Mouse (Mus musculus): Measurements from ENCODE around the gene Hist1h2bf. TPM values are rescaled to one million over a fixed set of nuclear protein-coding genes. Genes with fewer than 3 reads are reported as not detected.

The Hist1h2bf gene
- total and polyA plus RNA-seq, 3 experiments = 2.2 to 1,093 TPM; not detected in 1

GRCm38 (mm10) chr13:23523976-23524375 lies 50.0 kb downstream of the Hist1h2bf start:
- peak overlapping the region in 1 of 2 experiments; percentile 33; a peak in 3 of 4 replicates for H3K4me3 ChIP-seq (ENCODE audit: control insufficient read depth in 1 of 2, insufficient read depth in 1 of 2, low read depth in 2 of 2, low read length in 2 of 2)
- H3K79me2 ChIP-seq (ENCODE audit: control insufficient read depth, insufficient read depth, low read length, poor library complexity) = no peaks in the 10 kb centered on the region
- H3K27me3 ChIP-seq (ENCODE audit: control insufficient read depth in 1 of 2, insufficient read depth in 2 of 2, low read length in 2 of 2) = no peaks in the 10 kb centered on the region
- peaks cover 6 to 13% of the 10 kb centered on the region in 2 experiments for H3K4me1 ChIP-seq (ENCODE audit: control insufficient read depth in 1 of 2, insufficient read depth in 2 of 2, low read length in 2 of 2)
- no peak overlapping the region for H3K27ac ChIP-seq (ENCODE audit: control insufficient read depth, low read depth, low read length)
- H3K9ac ChIP-seq (ENCODE audit: control insufficient read depth, low read depth, low read length, poor library complexity, severe bottlenecking) = no peak overlapping the region
- H3K36me3 ChIP-seq (ENCODE audit: control insufficient read depth in 1 of 2, insufficient read depth in 2 of 2, low read length in 2 of 2) = peaks cover 0 to 28% of the 10 kb centered on the region in 2 experiments; a peak in 2 of 4 replicates
- DNase-seq (ENCODE audit: low read depth, low spot score) = peak; percentile 57
- no peaks in the 10 kb centered on the region for H3K9me3 ChIP-seq (replicated peaks; ENCODE audit: insufficient read depth, low read length)
- TF ChIP-seq ELF1 (IDR thresholded peaks at IDR 0.05; ENCODE audit: low read depth, low read length) = no peak
- TF ChIP-seq ZNF384 (IDR thresholded peaks at IDR 0.05; ENCODE audit: low read depth, low read length) = no peak
- no peak for TF ChIP-seq CTCF (IDR thresholded peaks at IDR 0.05 in 2 of 3, conservative IDR thresholded peaks at IDR 0.05 in 1 of 3; ENCODE audit: control insufficient read depth in 1 of 3, insufficient read depth in 1 of 3, low read depth in 2 of 3, low read length in 3 of 3, poor library complexity in 1 of 3, severe bottlenecking in 1 of 3)
- TF ChIP-seq E2F4 (IDR thresholded peaks at IDR 0.05; ENCODE audit: borderline replicate concordance, low read depth, low read length) = no peak
- no peak for TF ChIP-seq TCF12 (IDR thresholded peaks at IDR 0.05; ENCODE audit: low read depth, low read length)
- TF ChIP-seq GABPA (IDR thresholded peaks at IDR 0.05; ENCODE audit: low read depth, low read length) = no peak
- TF ChIP-seq SMC3 (IDR thresholded peaks at IDR 0.05; ENCODE audit: low read depth, low read length) = no peak
- no peak for TF ChIP-seq MEF2A (IDR thresholded peaks at IDR 0.05; ENCODE audit: extremely low read depth, insufficient replicate concordance, low read depth, low read length, poor library complexity, severe bottlenecking)
- TF ChIP-seq POLR2A (IDR thresholded peaks at IDR 0.05; ENCODE audit: control insufficient read depth in 1 of 2, insufficient read depth in 1 of 2, low read depth in 1 of 2, low read length in 2 of 2, poor library complexity in 1 of 2) = no peak
- no peak for TF ChIP-seq ZKSCAN1 (IDR thresholded peaks at IDR 0.05; ENCODE audit: low read depth, low read length)
- TF ChIP-seq BHLHE40 (IDR thresholded peaks at IDR 0.05; ENCODE audit: borderline replicate concordance, low read depth, low read length) = no peak
- TF ChIP-seq HCFC1 (IDR thresholded peaks at IDR 0.05; ENCODE audit: low read depth, low read length) = no peak
- TF ChIP-seq RCOR1 (IDR thresholded peaks at IDR 0.05; ENCODE audit: low read depth, low read length) = no peak
- no peak for TF ChIP-seq MAX (IDR thresholded peaks at IDR 0.05; ENCODE audit: low read length)

Other genes with a start within 250 kb of the Hist1h2bf start
Only the 30 nearest of the 35 such genes appear.
- gene Abt1, start 150.3 kb downstream of the Hist1h2bf start, total RNA-seq (2012; rRNA removed) = 12.5 and 16.2 TPM in 2 replicates
- 10 to 100 TPM in 1 of 2 experiments, not detected in 1; 14.2 TPM for gene Abt1, start 150.3 kb downstream of the Hist1h2bf start, polyA plus RNA-seq (2012; ENCODE audit: insufficient read depth in 1 of 2, insufficient read length in 2 of 2, low read depth in 1 of 2, low replicate concordance in 2 of 2, missing spikeins in 1 of 2)
- 0.07 TPM in 1 of 2 replicates, not detected in the other for gene Btn1a1, start 108.3 kb downstream of the Hist1h2bf start, total RNA-seq (2012; rRNA removed)
- under 1 TPM in 1 of 2 experiments, not detected in 1; 0.25 TPM for gene Btn1a1, start 108.3 kb downstream of the Hist1h2bf start, polyA plus RNA-seq (2012; ENCODE audit: insufficient read depth in 1 of 2, insufficient read length in 2 of 2, low read depth in 1 of 2, low replicate concordance in 2 of 2, missing spikeins in 1 of 2)
- gene Btn2a2, start 85.3 kb downstream of the Hist1h2bf start, total RNA-seq (2012; rRNA removed) = not detected in 2 replicates
- gene Btn2a2, start 85.3 kb downstream of the Hist1h2bf start, polyA plus RNA-seq (2012; ENCODE audit: insufficient read depth in 1 of 2, insufficient read length in 2 of 2, low read depth in 1 of 2, low replicate concordance in 2 of 2, missing spikeins in 1 of 2) = not detected
- 5,750 and 5,753 TPM in 2 replicates for gene Hist1h4h, start 43.1 kb downstream of the Hist1h2bf start, total RNA-seq (2012; rRNA removed)
- gene Hist1h4h, start 43.1 kb downstream of the Hist1h2bf start, polyA plus RNA-seq (2012; ENCODE audit: insufficient read depth in 1 of 2, insufficient read length in 2 of 2, low read depth in 1 of 2, low replicate concordance in 2 of 2, missing spikeins in 1 of 2) = 1 to 10 TPM in 1 of 2 experiments, not detected in 1; 9.9 TPM
- gene Hist1h2af, start 40.3 kb downstream of the Hist1h2bf start, total RNA-seq (2012; rRNA removed) = 939 and 1,000 TPM in 2 replicates
- 10 to 100 TPM in 1 of 2 experiments, not detected in 1; 64.3 TPM for gene Hist1h2af, start 40.3 kb downstream of the Hist1h2bf start, polyA plus RNA-seq (2012; ENCODE audit: insufficient read depth in 1 of 2, insufficient read length in 2 of 2, low read depth in 1 of 2, low replicate concordance in 2 of 2, missing spikeins in 1 of 2)
- gene Hist1h3g, start 38.8 kb downstream of the Hist1h2bf start, total RNA-seq (2012; rRNA removed) = 441 and 728 TPM in 2 replicates
- 1 to 10 TPM in 1 of 2 experiments, not detected in 1; 5.2 TPM for gene Hist1h3g, start 38.8 kb downstream of the Hist1h2bf start, polyA plus RNA-seq (2012; ENCODE audit: insufficient read depth in 1 of 2, insufficient read length in 2 of 2, low read depth in 1 of 2, low replicate concordance in 2 of 2, missing spikeins in 1 of 2)
- 275 and 350 TPM in 2 replicates for gene Hist1h2bh, start 30.8 kb downstream of the Hist1h2bf start, total RNA-seq (2012; rRNA removed)
- gene Hist1h2bh, start 30.8 kb downstream of the Hist1h2bf start, polyA plus RNA-seq (2012; ENCODE audit: insufficient read depth in 1 of 2, insufficient read length in 2 of 2, low read depth in 1 of 2, low replicate concordance in 2 of 2, missing spikeins in 1 of 2) = under 1 TPM in 1 of 2 experiments, not detected in 1; 0.70 TPM
- gene Hist1h3f, start 30.1 kb downstream of the Hist1h2bf start, total RNA-seq (2012; rRNA removed) = 541 and 709 TPM in 2 replicates
- gene Hist1h3f, start 30.1 kb downstream of the Hist1h2bf start, polyA plus RNA-seq (2012; ENCODE audit: insufficient read depth in 1 of 2, insufficient read length in 2 of 2, low read depth in 1 of 2, low replicate concordance in 2 of 2, missing spikeins in 1 of 2) = 1 to 10 TPM in 1 of 2 experiments, not detected in 1; 1.2 TPM
- gene Hist1h4f, start 22.5 kb downstream of the Hist1h2bf start, total RNA-seq (2012; rRNA removed) = 3,786 and 4,217 TPM in 2 replicates
- gene Hist1h4f, start 22.5 kb downstream of the Hist1h2bf start, polyA plus RNA-seq (2012; ENCODE audit: insufficient read depth in 1 of 2, insufficient read length in 2 of 2, low read depth in 1 of 2, low replicate concordance in 2 of 2, missing spikeins in 1 of 2) = 10 to 100 TPM in 1 of 2 experiments, not detected in 1; 14.4 TPM
- 115 and 134 TPM in 2 replicates for gene Hist1h1d, start 20.9 kb downstream of the Hist1h2bf start, total RNA-seq (2012; rRNA removed)
- gene Hist1h1d, start 20.9 kb downstream of the Hist1h2bf start, polyA plus RNA-seq (2012; ENCODE audit: insufficient read depth in 1 of 2, insufficient read length in 2 of 2, low read depth in 1 of 2, low replicate concordance in 2 of 2, missing spikeins in 1 of 2) = under 1 TPM in 1 of 2 experiments, not detected in 1; 0.24 TPM
- gene Hist1h3e, start 11.8 kb downstream of the Hist1h2bf start, total RNA-seq (2012; rRNA removed) = 1,049 and 1,400 TPM in 2 replicates
- 1 to 10 TPM in 1 of 2 experiments, not detected in 1; 4.5 TPM for gene Hist1h3e, start 11.8 kb downstream of the Hist1h2bf start, polyA plus RNA-seq (2012; ENCODE audit: insufficient read depth in 1 of 2, insufficient read length in 2 of 2, low read depth in 1 of 2, low replicate concordance in 2 of 2, missing spikeins in 1 of 2)
- 560 and 662 TPM in 2 replicates for gene Hist1h2ae, start 3.0 kb downstream of the Hist1h2bf start, total RNA-seq (2012; rRNA removed)
- gene Hist1h2ae, start 3.0 kb downstream of the Hist1h2bf start, polyA plus RNA-seq (2012; ENCODE audit: insufficient read depth in 1 of 2, insufficient read length in 2 of 2, low read depth in 1 of 2, low replicate concordance in 2 of 2, missing spikeins in 1 of 2) = 1 to 10 TPM in 1 of 2 experiments, not detected in 1; 3.3 TPM
- 2,580 and 3,348 TPM in 2 replicates for gene Hist1h2bg, start 2.8 kb downstream of the Hist1h2bf start, total RNA-seq (2012; rRNA removed)
- gene Hist1h2bg, start 2.8 kb downstream of the Hist1h2bf start, polyA plus RNA-seq (2012; ENCODE audit: insufficient read depth in 1 of 2, insufficient read length in 2 of 2, low read depth in 1 of 2, low replicate concordance in 2 of 2, missing spikeins in 1 of 2) = 10 to 100 TPM in 1 of 2 experiments, not detected in 1; 14.7 TPM
- gene Hist1h2ad, start 185 bp upstream of the Hist1h2bf start, total RNA-seq (2012; rRNA removed) = 924 and 1,082 TPM in 2 replicates
- gene Hist1h2ad, start 185 bp upstream of the Hist1h2bf start, polyA plus RNA-seq (2012; ENCODE audit: insufficient read depth in 1 of 2, insufficient read length in 2 of 2, low read depth in 1 of 2, low replicate concordance in 2 of 2, missing spikeins in 1 of 2) = under 1 TPM in 1 of 2 experiments, not detected in 1; 0.14 TPM
- gene Hist1h3d, start 1.6 kb upstream of the Hist1h2bf start, total RNA-seq (2012; rRNA removed) = 150 and 212 TPM in 2 replicates
- gene Hist1h3d, start 1.6 kb upstream of the Hist1h2bf start, polyA plus RNA-seq (2012; ENCODE audit: insufficient read depth in 1 of 2, insufficient read length in 2 of 2, low read depth in 1 of 2, low replicate concordance in 2 of 2, missing spikeins in 1 of 2) = 1 to 10 TPM in 1 of 2 experiments, not detected in 1; 1.4 TPM
- gene Hist1h4d, start 7.4 kb upstream of the Hist1h2bf start, total RNA-seq (2012; rRNA removed) = 1,889 and 1,922 TPM in 2 replicates
- gene Hist1h4d, start 7.4 kb upstream of the Hist1h2bf start, polyA plus RNA-seq (2012; ENCODE audit: insufficient read depth in 1 of 2, insufficient read length in 2 of 2, low read depth in 1 of 2, low replicate concordance in 2 of 2, missing spikeins in 1 of 2) = 10 to 100 TPM in 1 of 2 experiments, not detected in 1; 11.7 TPM
- gene Hist1h2be, start 46.9 kb upstream of the Hist1h2bf start, total RNA-seq (2012; rRNA removed) = 237 and 340 TPM in 2 replicates
- gene Hist1h2be, start 46.9 kb upstream of the Hist1h2bf start, polyA plus RNA-seq (2012; ENCODE audit: insufficient read depth in 1 of 2, insufficient read length in 2 of 2, low read depth in 1 of 2, low replicate concordance in 2 of 2, missing spikeins in 1 of 2) = under 1 TPM in 1 of 2 experiments, not detected in 1; 0.49 TPM
- 268 and 340 TPM in 2 replicates for gene Hist1h1e, start 48.4 kb upstream of the Hist1h2bf start, total RNA-seq (2012; rRNA removed)
- 1 to 10 TPM in 1 of 2 experiments, not detected in 1; 1.6 TPM for gene Hist1h1e, start 48.4 kb upstream of the Hist1h2bf start, polyA plus RNA-seq (2012; ENCODE audit: insufficient read depth in 1 of 2, insufficient read length in 2 of 2, low read depth in 1 of 2, low replicate concordance in 2 of 2, missing spikeins in 1 of 2)
- 123 and 153 TPM in 2 replicates for gene Hist1h2ac, start 109.8 kb upstream of the Hist1h2bf start, total RNA-seq (2012; rRNA removed)
- gene Hist1h2ac, start 109.8 kb upstream of the Hist1h2bf start, polyA plus RNA-seq (2012; ENCODE audit: insufficient read depth in 1 of 2, insufficient read length in 2 of 2, low read depth in 1 of 2, low replicate concordance in 2 of 2, missing spikeins in 1 of 2) = under 1 TPM in 1 of 2 experiments, not detected in 1; 0.15 TPM
- 694 and 982 TPM in 2 replicates for gene Hist1h2bc, start 110.0 kb upstream of the Hist1h2bf start, total RNA-seq (2012; rRNA removed)
- 1 to 10 TPM in 1 of 2 experiments, not detected in 1; 3.1 TPM for gene Hist1h2bc, start 110.0 kb upstream of the Hist1h2bf start, polyA plus RNA-seq (2012; ENCODE audit: insufficient read depth in 1 of 2, insufficient read length in 2 of 2, low read depth in 1 of 2, low replicate concordance in 2 of 2, missing spikeins in 1 of 2)
- 2.7 and 6.3 TPM in 2 replicates for gene Hist1h1t, start 121.6 kb upstream of the Hist1h2bf start, total RNA-seq (2012; rRNA removed)
- not detected for gene Hist1h1t, start 121.6 kb upstream of the Hist1h2bf start, polyA plus RNA-seq (2012; ENCODE audit: insufficient read depth in 1 of 2, insufficient read length in 2 of 2, low read depth in 1 of 2, low replicate concordance in 2 of 2, missing spikeins in 1 of 2)
- gene Hist1h4c, start 124.3 kb upstream of the Hist1h2bf start, total RNA-seq (2012; rRNA removed) = 1,967 and 2,008 TPM in 2 replicates
- gene Hist1h4c, start 124.3 kb upstream of the Hist1h2bf start, polyA plus RNA-seq (2012; ENCODE audit: insufficient read depth in 1 of 2, insufficient read length in 2 of 2, low read depth in 1 of 2, low replicate concordance in 2 of 2, missing spikeins in 1 of 2) = 1 to 10 TPM in 1 of 2 experiments, not detected in 1; 4.1 TPM
- gene Hfe, start 136.7 kb upstream of the Hist1h2bf start, total RNA-seq (2012; rRNA removed) = not detected in 2 replicates
- gene Hfe, start 136.7 kb upstream of the Hist1h2bf start, polyA plus RNA-seq (2012; ENCODE audit: insufficient read depth in 1 of 2, insufficient read length in 2 of 2, low read depth in 1 of 2, low replicate concordance in 2 of 2, missing spikeins in 1 of 2) = not detected
- 348 and 479 TPM in 2 replicates for gene Hist1h1c, start 164.6 kb upstream of the Hist1h2bf start, total RNA-seq (2012; rRNA removed)
- gene Hist1h1c, start 164.6 kb upstream of the Hist1h2bf start, polyA plus RNA-seq (2012; ENCODE audit: insufficient read depth in 1 of 2, insufficient read length in 2 of 2, low read depth in 1 of 2, low replicate concordance in 2 of 2, missing spikeins in 1 of 2) = 1 to 10 TPM in 1 of 2 experiments, not detected in 1; 3.8 TPM
- gene Hist1h3c, start 171.4 kb upstream of the Hist1h2bf start, total RNA-seq (2012; rRNA removed) = 1,651 and 2,239 TPM in 2 replicates
- gene Hist1h3c, start 171.4 kb upstream of the Hist1h2bf start, polyA plus RNA-seq (2012; ENCODE audit: insufficient read depth in 1 of 2, insufficient read length in 2 of 2, low read depth in 1 of 2, low replicate concordance in 2 of 2, missing spikeins in 1 of 2) = 1 to 10 TPM in 1 of 2 experiments, not detected in 1; 1.7 TPM
- 2,278 and 3,150 TPM in 2 replicates for gene Hist1h2bb, start 172.5 kb upstream of the Hist1h2bf start, total RNA-seq (2012; rRNA removed)
- gene Hist1h2bb, start 172.5 kb upstream of the Hist1h2bf start, polyA plus RNA-seq (2012; ENCODE audit: insufficient read depth in 1 of 2, insufficient read length in 2 of 2, low read depth in 1 of 2, low replicate concordance in 2 of 2, missing spikeins in 1 of 2) = 1 to 10 TPM in 1 of 2 experiments, not detected in 1; 3.2 TPM
- 2,219 and 2,780 TPM in 2 replicates for gene Hist1h2ab, start 176.9 kb upstream of the Hist1h2bf start, total RNA-seq (2012; rRNA removed)
- gene Hist1h2ab, start 176.9 kb upstream of the Hist1h2bf start, polyA plus RNA-seq (2012; ENCODE audit: insufficient read depth in 1 of 2, insufficient read length in 2 of 2, low read depth in 1 of 2, low replicate concordance in 2 of 2, missing spikeins in 1 of 2) = 1 to 10 TPM in 1 of 2 experiments, not detected in 1; 8.0 TPM
- 1,725 and 2,102 TPM in 2 replicates for gene Hist1h3b, start 178.1 kb upstream of the Hist1h2bf start, total RNA-seq (2012; rRNA removed)
- gene Hist1h3b, start 178.1 kb upstream of the Hist1h2bf start, polyA plus RNA-seq (2012; ENCODE audit: insufficient read depth in 1 of 2, insufficient read length in 2 of 2, low read depth in 1 of 2, low replicate concordance in 2 of 2, missing spikeins in 1 of 2) = 1 to 10 TPM in 1 of 2 experiments, not detected in 1; 6.6 TPM
- 3,071 and 3,339 TPM in 2 replicates for gene Hist1h4b, start 182.8 kb upstream of the Hist1h2bf start, total RNA-seq (2012; rRNA removed)
- 10 to 100 TPM in 1 of 2 experiments, not detected in 1; 19.0 TPM for gene Hist1h4b, start 182.8 kb upstream of the Hist1h2bf start, polyA plus RNA-seq (2012; ENCODE audit: insufficient read depth in 1 of 2, insufficient read length in 2 of 2, low read depth in 1 of 2, low replicate concordance in 2 of 2, missing spikeins in 1 of 2)
- gene Hist1h4a, start 187.0 kb upstream of the Hist1h2bf start, total RNA-seq (2012; rRNA removed) = 2,939 and 3,025 TPM in 2 replicates
- gene Hist1h4a, start 187.0 kb upstream of the Hist1h2bf start, polyA plus RNA-seq (2012; ENCODE audit: insufficient read depth in 1 of 2, insufficient read length in 2 of 2, low read depth in 1 of 2, low replicate concordance in 2 of 2, missing spikeins in 1 of 2) = 1 to 10 TPM in 1 of 2 experiments, not detected in 1; 9.8 TPM

Data from MEL (cell line).